Mouse (Mus musculus) E14TG2a.4 (cell line): Measurements from ENCODE around the gene Fam166b.
A peak's percentile ranks its signal among the peaks of the same experiment; 100 is the strongest.

ENCODE experiments used
- H3K27me3 ChIP-seq: 2 replicates; pipeline ENCODE4 v1.6.1; 2014; ENCODE audit warnings: low read length, control low read depth; ENCODE audit not compliant: insufficient read depth
- H3K36me3 ChIP-seq: 2 replicates; pipeline ENCODE4 v1.6.1; 2014; ENCODE audit warnings: low read length, control low read depth; ENCODE audit not compliant: insufficient read depth
- H3K4me1 ChIP-seq: replicated peaks from 2 replicates; pipeline ENCODE4 v1.6.1; 2014; ENCODE audit warnings: low read depth, low read length, control low read depth
- H3K4me3 ChIP-seq: replicated peaks from 2 replicates; pipeline ENCODE4 v1.5.1; 2014; ENCODE audit warnings: mild to moderate bottlenecking, low read length
- H3K9me3 ChIP-seq: 2 replicates; pipeline ENCODE4 v1.6.1; 2014; ENCODE audit warnings: low read length, control low read depth
- CTCF ChIP-seq: conservative IDR thresholded peaks from 2 replicates; pipeline ENCODE4 v1.5.1; 2014; ENCODE audit warnings: low read length
- NANOG ChIP-seq: IDR thresholded peaks from 2 replicates; pipeline ENCODE4 v1.6.1; 2014; ENCODE audit warnings: borderline replicate concordance, low read length, mixed read lengths
- POU5F1 ChIP-seq: IDR thresholded peaks from 2 replicates; pipeline ENCODE4 v1.6.1; 2014; ENCODE audit warnings: low read length, borderline replicate concordance

The Fam166b gene

DNA sequence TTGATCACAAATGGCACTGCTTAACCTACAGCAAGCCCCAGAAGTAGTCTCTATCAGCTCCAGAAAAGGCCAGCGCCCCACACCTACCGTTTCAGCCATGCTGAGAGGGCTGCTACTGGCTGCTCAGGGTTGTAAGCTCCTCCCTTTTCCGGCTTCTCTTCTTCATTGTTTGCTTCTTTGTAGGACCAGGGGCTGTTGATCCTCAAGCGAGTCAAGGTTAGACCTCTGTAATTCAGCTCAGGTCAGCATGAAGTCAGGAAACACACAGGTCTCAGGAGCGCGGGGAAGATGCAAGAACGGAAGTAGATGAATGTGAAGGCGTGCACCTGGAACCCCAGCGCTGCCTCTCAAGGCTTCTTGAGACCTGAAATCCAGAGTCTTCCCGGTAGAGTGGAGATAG, 24.2 kb downstream of the Fam166b start:
- Histone ChIP-seq H3K36me3 (no peaks in the 10 kb centered on the region), H3K9me3 (peaks cover 17% of the 10 kb centered on the region), H3K4me1 (peaks cover 90% of the 10 kb centered on the region), H3K27me3 (peaks cover 6% of the 10 kb centered on the region; the same call in 1 of the 2 replicates), H3K4me3 (peak overlapping the region; percentile 73)
- TF ChIP-seq CTCF (no peak), NANOG (no peak), POU5F1 (no peak)

DNA sequence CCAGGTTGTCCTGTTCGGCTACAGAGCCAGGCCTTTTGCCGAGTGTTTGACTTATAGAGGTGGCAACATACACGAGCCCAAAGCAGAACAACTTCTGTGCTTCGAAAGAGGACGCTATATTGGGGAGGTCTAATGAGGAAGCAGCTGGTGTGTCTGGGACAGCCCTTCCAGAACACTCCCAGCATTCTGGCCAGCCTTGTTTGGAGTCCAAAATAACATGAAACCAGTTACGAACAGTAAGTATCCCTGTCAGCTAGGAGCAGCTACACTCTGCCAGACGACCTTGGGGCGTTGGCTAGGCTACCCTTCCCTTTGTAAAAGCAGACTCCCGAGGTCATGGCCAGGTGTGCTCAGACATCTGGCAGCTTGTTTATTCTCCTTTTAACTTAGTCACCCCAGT, 26.7 kb downstream of the Fam166b start:
- H3K4me3 ChIP-seq: peak overlapping the region; percentile 43
- H3K9me3 ChIP-seq: peaks cover 17% of the 10 kb centered on the region
- no peaks in the 10 kb centered on the region for H3K36me3 ChIP-seq

GRCm38 (mm10) chr4:43401486-43401885, 27.4 kb downstream of the Fam166b start:
- Histone ChIP-seq H3K4me3 (peak overlapping the region; percentile 43), H3K9me3 (peaks cover 13% of the 10 kb centered on the region), H3K4me1 (peaks cover 85% of the 10 kb centered on the region), H3K36me3 (no peaks in the 10 kb centered on the region), H3K27me3 (peaks cover 19% of the 10 kb centered on the region)
- TF ChIP-seq POU5F1 (no peak), NANOG (no peak), CTCF (no peak)

More for the DNA sequence above, 26.7 kb downstream of the Fam166b start:
- Histone ChIP-seq H3K27me3 (peaks cover 19% of the 10 kb centered on the region), H3K4me1 (peaks cover 92% of the 10 kb centered on the region)
- TF ChIP-seq NANOG: no peak
- TF ChIP-seq POU5F1: no peak
- no peak for TF ChIP-seq CTCF

- H3K9me3 ChIP-seq: peaks cover 8% of the 10 kb centered on the region
- TF ChIP-seq NANOG (no peak), CTCF (no peak), POU5F1 (no peak)
- H3K36me3 ChIP-seq: no peaks in the 10 kb centered on the region
- H3K4me1 ChIP-seq: peaks cover 82% of the 10 kb centered on the region
- H3K27me3 ChIP-seq: peaks cover 19% of the 10 kb centered on the region
- peak overlapping the region; percentile 43 for H3K4me3 ChIP-seq
Measured at GRCm38 (mm10) chr4:43400976-43401375, 28.0 kb downstream of the Fam166b start.

- TF ChIP-seq POU5F1 (no peak), NANOG (no peak)
- H3K4me3 ChIP-seq: peak overlapping the region; percentile 61
- H3K36me3 ChIP-seq: no peaks in the 10 kb centered on the region
- H3K9me3 ChIP-seq: no peaks in the 10 kb centered on the region
- H3K27me3 ChIP-seq: peaks cover 22% of the 10 kb centered on the region
- peaks cover 73% of the 10 kb centered on the region for H3K4me1 ChIP-seq
Measured at GRCm38 (mm10) chr4:43399391-43400131, 29.4 kb downstream of the Fam166b start.

- Histone ChIP-seq H3K27me3 (peaks cover 22% of the 10 kb centered on the region), H3K4me3 (peak overlapping the region; percentile 61), H3K9me3 (no peaks in the 10 kb centered on the region), H3K36me3 (no peaks in the 10 kb centered on the region), H3K4me1 (peaks cover 73% of the 10 kb centered on the region)
- TF ChIP-seq POU5F1 (no peak), NANOG (no peak), CTCF (no peak)
Measured at GRCm38 (mm10) chr4:43398829-43399331, 30.1 kb downstream of the Fam166b start.

- Histone ChIP-seq H3K4me1 (peaks cover 65% of the 10 kb centered on the region), H3K9me3 (no peaks in the 10 kb centered on the region), H3K4me3 (no peak overlapping the region), H3K27me3 (peaks cover 22% of the 10 kb centered on the region), H3K36me3 (no peaks in the 10 kb centered on the region)
- TF ChIP-seq NANOG: no peak
- no peak for TF ChIP-seq POU5F1
- no peak for TF ChIP-seq CTCF
Measured at GRCm38 (mm10) chr4:43398014-43398413, 30.9 kb downstream of the Fam166b start.

DNA sequence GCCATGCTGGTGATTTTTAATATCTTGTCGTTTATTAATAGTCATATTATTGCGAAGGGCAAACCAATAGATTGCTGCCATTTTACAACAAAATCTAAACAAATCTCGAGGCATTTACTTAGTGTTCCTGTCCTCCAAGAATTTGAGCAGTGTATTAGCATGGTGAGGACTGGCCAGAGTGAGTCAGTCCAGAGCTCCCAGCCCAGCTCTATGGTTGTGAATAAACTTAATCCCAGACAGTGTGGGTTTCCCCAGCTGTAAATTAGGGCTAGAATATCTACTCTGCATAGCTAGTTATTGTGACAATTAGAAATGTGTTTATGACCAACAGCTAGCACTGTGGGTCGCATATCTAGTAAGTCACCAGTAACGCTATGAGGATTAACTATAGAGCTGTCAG, 32.6 kb downstream of the Fam166b start:
- TF ChIP-seq NANOG (no peak), POU5F1 (no peak), CTCF (no peak)
- Histone ChIP-seq H3K4me3 (no peak overlapping the region), H3K27me3 (peaks cover 22% of the 10 kb centered on the region), H3K9me3 (no peaks in the 10 kb centered on the region), H3K36me3 (no peaks in the 10 kb centered on the region), H3K4me1 (peaks cover 49% of the 10 kb centered on the region)
